Mouse (Mus musculus) lung, embryonic 14.5 days (tissue): ENCODE measurements around the gene Tmem168. TPM values are rescaled to one million over a fixed set of nuclear protein-coding genes. Genes with fewer than 3 reads are reported as not detected.

Experiments
- ATAC-seq: fragments of 200-750 bp; cut with Nextera tagmentation; 2 replicates; pipeline ENCODE4 v1.8.0; 2017; ENCODE audit warnings: mild to moderate bottlenecking, moderate TSS enrichment, moderate library complexity; ENCODE audit not compliant: insufficient read depth
- DNase-seq: peaks from one replicate; pipeline ENCODE4 v3.0.0-alpha.2; 2015
- H3K27ac ChIP-seq: fragments of 300-500 bp; sonication (generic); 2 replicates; pipeline ENCODE4 v1.5.1; 2014; ENCODE audit warnings: low read depth, mild to moderate bottlenecking, moderate library complexity
- H3K27me3 ChIP-seq: fragments of 300-500 bp; sonication (generic); 2 replicates; pipeline ENCODE4 v1.6.1; 2014; ENCODE audit warnings: low read length, control low read depth; ENCODE audit not compliant: insufficient read depth
- H3K36me3 ChIP-seq: fragments of 300-500 bp; sonication (generic); 2 replicates; pipeline ENCODE4 v1.6.1; 2014; ENCODE audit warnings: control low read depth; ENCODE audit not compliant: insufficient read depth
- H3K4me1 ChIP-seq: fragments of 300-500 bp; sonication (generic); 2 replicates; pipeline ENCODE4 v1.6.1; 2014; ENCODE audit warnings: antibody characterized with exemption, control low read depth; ENCODE audit not compliant: insufficient read depth
- H3K4me2 ChIP-seq: fragments of 300-500 bp; sonication (generic); 2 replicates; pipeline ENCODE4 v1.6.1; 2014; ENCODE audit warnings: mild to moderate bottlenecking
- H3K4me3 ChIP-seq: fragments of 300-500 bp; sonication (generic); 2 replicates; pipeline ENCODE4 v1.5.1; 2014; ENCODE audit warnings: low read depth, low read length
- H3K9ac ChIP-seq: fragments of 300-500 bp; sonication (generic); 2 replicates; pipeline ENCODE4 v1.6.1; 2014
- H3K9me3 ChIP-seq: fragments of 300-500 bp; sonication (generic); 2 replicates; pipeline ENCODE4 v1.6.1; 2016; ENCODE audit warnings: low read depth, low read length, control low read depth
- CTCF ChIP-seq: IDR thresholded peaks from 2 replicates; pipeline ENCODE4 v1.5.1; 2016; ENCODE audit warnings: antibody characterized with exemption, low read depth
- WGBS: fragments of 180-500 bp; shearing (Covaris S2); extraction: QIAGEN DNeasy Blood & Tissue Kit; methylation state at CpG from one replicate; pipeline ENCODE4 v1.1.7; 2014; 5-methylcytosine and 5-hydroxymethylcytosine counted together
- polyA plus RNA-seq: library from polyadenylated mRNA; unstranded; fragments of >200 nt; fragmentation: Nextera tagmentation; extraction: Ambion mirVana; gene quantifications from 2 replicates; pipeline ENCODE4 v1.2.1, GENCODE M21; 2014

The Tmem168 gene
- polyA plus RNA-seq, 1 experiment from 2014 or later = 46.7 TPM

DNA sequence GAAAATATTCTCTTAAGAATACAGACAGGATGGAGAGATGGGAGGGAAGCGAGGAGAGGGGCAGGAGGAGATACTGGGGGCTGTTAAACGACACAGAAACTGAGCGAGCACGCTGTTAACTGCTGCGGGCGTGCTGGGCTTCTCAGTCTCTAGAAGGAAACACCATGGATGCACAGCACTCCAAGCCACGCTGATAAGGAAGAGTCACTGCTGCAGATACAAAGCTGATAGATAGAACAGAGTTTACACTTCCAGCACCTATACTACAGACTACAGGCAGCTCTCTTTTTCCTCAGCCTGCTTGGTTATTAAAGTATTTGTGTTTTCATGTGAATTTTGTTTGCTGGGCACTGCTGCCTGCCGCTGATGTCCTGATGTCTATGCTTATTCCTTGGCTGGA, 21.7 kb downstream of the Tmem168 start:
- no peak for TF ChIP-seq CTCF
- Histone ChIP-seq H3K4me3 (no peak overlapping the region), H3K9me3 (no peaks in the 10 kb centered on the region), H3K4me1 (no peaks in the 10 kb centered on the region), H3K36me3 (peaks cover 29% of the 10 kb centered on the region), H3K27me3 (no peaks in the 10 kb centered on the region), H3K9ac (no peak overlapping the region), H3K4me2 (no peak overlapping the region), H3K27ac (no peak overlapping the region)
- ATAC-seq = no peak
- no peak for DNase-seq
- WGBS = 68% methylated on average over 8 of the region's 8 CpGs

DNA sequence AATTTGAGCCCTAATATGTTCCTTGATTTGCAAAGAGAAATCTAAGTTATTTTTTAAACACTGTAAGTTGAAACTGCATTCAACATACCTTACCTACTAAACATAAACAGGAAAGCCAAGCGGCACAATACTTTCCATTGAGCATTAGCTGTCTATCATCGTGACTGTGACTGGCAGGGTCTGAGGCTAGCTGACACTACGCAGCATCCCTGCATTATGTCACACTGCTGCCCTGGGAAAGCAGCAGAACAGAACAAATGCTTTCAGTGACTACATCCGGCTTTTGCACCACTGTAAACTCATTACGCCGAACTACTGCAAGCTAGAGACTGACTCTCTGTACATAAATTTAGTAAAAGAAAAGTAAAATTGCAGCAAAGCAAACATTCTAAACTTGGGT, 23.1 kb downstream of the Tmem168 start:
- no peak for TF ChIP-seq CTCF
- Histone ChIP-seq H3K4me1 (no peaks in the 10 kb centered on the region), H3K9me3 (no peaks in the 10 kb centered on the region), H3K9ac (no peak overlapping the region), H3K4me2 (no peak overlapping the region), H3K36me3 (peaks cover 23% of the 10 kb centered on the region), H3K27me3 (no peaks in the 10 kb centered on the region), H3K4me3 (no peak overlapping the region), H3K27ac (no peak overlapping the region)
- ATAC-seq (no peak), DNase-seq (no peak)
- WGBS = 91% methylated on average over 6 of the region's 6 CpGs

DNA sequence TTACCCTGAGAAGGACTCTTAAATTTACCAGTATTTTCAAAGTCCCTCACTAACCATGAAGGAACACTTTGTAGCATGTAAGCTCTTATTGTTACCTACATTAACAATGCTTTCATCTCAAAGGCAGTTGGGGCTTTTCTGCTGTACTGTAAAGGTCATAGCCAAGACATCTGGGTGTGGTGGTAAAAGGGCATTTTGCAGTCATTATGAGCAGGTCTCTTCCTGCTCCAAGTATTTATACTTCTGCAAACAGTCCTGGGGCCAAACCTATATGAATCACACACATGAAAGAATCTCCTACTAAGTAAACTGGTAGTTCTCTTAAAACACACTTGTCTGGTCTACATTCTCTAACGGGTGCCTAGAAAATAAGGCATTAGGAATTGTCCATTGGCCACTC, 25.8 kb downstream of the Tmem168 start:
- Histone ChIP-seq H3K27ac (no peak overlapping the region), H3K9me3 (no peaks in the 10 kb centered on the region), H3K36me3 (peaks cover 22% of the 10 kb centered on the region; the same call in 1 of the 2 replicates), H3K9ac (no peak overlapping the region), H3K27me3 (no peaks in the 10 kb centered on the region), H3K4me1 (no peaks in the 10 kb centered on the region), H3K4me3 (no peak overlapping the region), H3K4me2 (no peak overlapping the region)
- no peak for ATAC-seq
- no peak for TF ChIP-seq CTCF
- WGBS = 93% methylated on average over 1 of the region's 1 CpGs
- no peak for DNase-seq

DNA sequence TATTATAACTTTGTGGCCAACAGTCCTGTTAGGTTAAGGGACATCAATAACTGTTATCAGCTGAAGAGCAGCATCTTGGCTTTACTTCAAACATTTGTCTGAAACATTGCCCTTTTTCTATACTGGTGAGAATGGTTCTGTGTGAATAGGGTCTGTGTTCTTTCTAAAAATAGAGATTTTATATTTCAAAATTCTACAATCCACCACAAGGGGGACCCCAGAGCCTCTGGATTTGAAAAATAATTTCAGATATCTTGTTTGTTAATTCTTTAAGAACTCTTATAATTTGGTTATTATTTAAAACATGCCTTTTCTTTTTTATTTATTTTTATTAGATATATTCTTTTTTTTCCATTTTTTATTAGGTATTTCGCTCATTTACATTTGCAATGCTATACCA, 42.2 kb downstream of the Tmem168 start:
- Histone ChIP-seq H3K4me2 (no peak overlapping the region), H3K27me3 (no peaks in the 10 kb centered on the region), H3K9me3 (no peaks in the 10 kb centered on the region), H3K4me3 (no peak overlapping the region), H3K36me3 (no peaks in the 10 kb centered on the region), H3K9ac (no peak overlapping the region), H3K4me1 (no peaks in the 10 kb centered on the region), H3K27ac (no peak overlapping the region)
- ATAC-seq (no peak), DNase-seq (peak; percentile 51)
- TF ChIP-seq CTCF = peak; percentile 33; the same call in 1 of the 2 replicates
- WGBS = 60% methylated on average over 1 of the region's 1 CpGs

DNA sequence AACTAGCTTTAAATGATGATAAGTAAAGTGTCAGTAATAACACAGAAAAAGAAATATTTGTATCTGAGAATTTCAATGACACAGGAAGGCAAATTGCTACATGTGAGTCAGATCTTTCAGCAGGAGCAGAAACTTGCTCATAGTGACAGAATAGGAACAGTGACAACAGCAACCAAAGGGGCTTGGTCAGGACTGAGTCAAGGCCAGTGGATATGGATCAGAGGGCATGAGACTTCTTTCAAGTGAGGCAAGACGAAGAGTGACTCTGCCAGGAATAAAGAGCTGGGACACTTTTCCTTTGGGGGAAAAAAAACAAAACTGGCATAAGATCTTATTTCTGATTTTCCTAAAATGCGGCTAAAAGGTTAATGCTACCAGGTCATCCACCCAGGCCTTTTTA, 52.6 kb downstream of the Tmem168 start:
- ATAC-seq (no peak), DNase-seq (no peak)
- no peak for TF ChIP-seq CTCF
- H3K36me3 ChIP-seq = no peaks in the 10 kb centered on the region
- H3K4me3 ChIP-seq = no peak overlapping the region
- WGBS = 80% methylated on average over 2 of the region's 2 CpGs
- H3K27me3 ChIP-seq = no peaks in the 10 kb centered on the region
- H3K27ac ChIP-seq = no peak overlapping the region
- no peaks in the 10 kb centered on the region for H3K9me3 ChIP-seq
- H3K4me1 ChIP-seq = no peaks in the 10 kb centered on the region
- H3K4me2 ChIP-seq = no peak overlapping the region
- H3K9ac ChIP-seq = no peak overlapping the region

DNA sequence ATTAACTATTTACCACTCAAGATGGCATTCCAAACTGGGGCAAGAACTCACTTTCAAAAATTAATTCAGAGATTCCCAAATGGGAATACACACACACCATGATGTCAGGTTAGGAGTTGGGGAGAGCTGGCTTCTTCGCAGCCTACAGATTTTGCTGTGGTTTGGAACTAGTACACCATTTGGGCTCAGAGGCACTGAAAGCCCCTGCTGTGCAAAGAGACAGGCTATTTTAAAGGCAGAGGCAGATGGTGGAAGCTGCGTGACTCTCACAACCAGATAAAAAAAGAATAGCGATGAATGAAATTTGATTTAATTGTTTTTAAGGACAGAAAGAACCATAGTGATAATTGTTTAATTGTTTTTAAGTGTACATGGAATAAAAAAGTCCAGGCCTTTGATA, 66.1 kb downstream of the Tmem168 start:
- Histone ChIP-seq H3K36me3 (no peaks in the 10 kb centered on the region), H3K27ac (no peak overlapping the region), H3K9ac (no peak overlapping the region), H3K4me1 (no peaks in the 10 kb centered on the region), H3K27me3 (no peaks in the 10 kb centered on the region), H3K4me3 (no peak overlapping the region), H3K4me2 (no peak overlapping the region), H3K9me3 (no peaks in the 10 kb centered on the region)
- no peak for DNase-seq
- ATAC-seq = no peak
- no peak for TF ChIP-seq CTCF
- 85% methylated on average over 3 of the region's 3 CpGs for WGBS

DNA sequence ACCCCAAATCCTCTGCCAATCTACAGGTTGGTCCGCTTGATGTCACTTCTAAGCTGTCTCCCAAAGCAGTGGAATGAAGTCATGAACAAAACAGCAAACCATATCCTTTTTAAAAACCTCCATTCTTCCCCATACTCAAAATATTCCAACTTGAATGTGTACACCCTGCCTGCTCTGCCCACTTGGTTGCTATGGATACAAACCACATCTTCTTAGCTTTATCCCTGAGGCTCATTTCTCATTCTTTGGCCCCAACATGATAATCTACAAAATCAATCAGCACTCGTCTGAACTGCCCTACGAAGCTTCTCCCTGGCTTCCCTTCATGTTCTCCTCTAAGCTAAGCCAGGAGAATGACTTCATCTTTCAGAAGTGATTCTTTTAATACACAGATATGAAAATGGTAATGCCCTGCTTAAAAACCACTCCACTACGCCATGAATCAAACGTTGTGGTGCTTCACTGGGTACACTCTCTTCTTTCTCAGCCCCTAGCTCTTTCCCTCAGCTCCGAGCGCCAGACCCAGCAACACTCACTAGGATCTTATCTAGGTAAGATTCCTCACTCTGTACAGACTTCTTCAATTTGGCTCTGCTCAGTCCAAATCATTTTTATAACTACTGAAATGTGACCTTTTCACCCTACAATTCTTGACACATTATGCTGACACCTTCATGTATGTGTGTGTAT, 70.5 kb downstream of the Tmem168 start:
- 68% methylated on average over 7 of the region's 7 CpGs for whole genome bisulfite sequencing
- TF ChIP-seq CTCF = no peak
- no peaks in the 10 kb centered on the region for H3K27me3 ChIP-seq
- no peak overlapping the region for H3K9ac ChIP-seq
- H3K4me3 ChIP-seq = no peak overlapping the region
- no peak overlapping the region for H3K27ac ChIP-seq
- no peak for ATAC-seq
- no peaks in the 10 kb centered on the region for H3K9me3 ChIP-seq
- no peaks in the 10 kb centered on the region for H3K4me1 ChIP-seq
- H3K36me3 ChIP-seq = no peaks in the 10 kb centered on the region
- no peak overlapping the region for H3K4me2 ChIP-seq
- DNase-seq = no peak

Other genes with a start within 250 kb of the Tmem168 start
- gene Bmt2, start 69.9 kb upstream of the Tmem168 start, polyA plus RNA-seq = 22.8 and 23.0 TPM in 2 replicates
- 5.0 and 5.6 TPM in 2 replicates for gene Gpr85, start 231.8 kb upstream of the Tmem168 start, polyA plus RNA-seq